Mouse (Mus musculus): ENCODE measurements around the gene Chat. TPM values are rescaled to one million over a fixed set of nuclear protein-coding genes. Genes with fewer than 3 reads are reported as not detected.
"Not testable (repeated sequence)": the region's sequence is repeated elsewhere in the genome, so short reads cannot be mapped to it uniquely, and the experiment has no call there.

Chat gene
- polyA plus RNA-seq, 1 experiment from 2014 or later: 1.3 TPM

GRCm38 (mm10) chr14:32439316-32439715, 26.5 kb downstream of the Chat start:
- ATAC-seq (replicated peaks; ENCODE audit: low FRiP score, low TSS enrichment, low read depth) (peak; percentile 27; the same call in 1 of the 2 replicates), DNase-seq (ENCODE audit: low spot score) (peak; percentile 54)
- no peak overlapping the region for H3K4me2 ChIP-seq (ENCODE audit: low read length)
- H3K4me1 ChIP-seq (replicated peaks; ENCODE audit: control insufficient read depth, insufficient read depth, low read length): 0 out of 2 replicates have a peak, but pooled peaks cover 6% of the 10 kb centered on the region
- H3K36me3 ChIP-seq (ENCODE audit: control insufficient read depth, insufficient read depth, low read length): no peaks in the 10 kb centered on the region
- 32% methylated on average over 5 of the region's 5 CpGs for WGBS
- no peak overlapping the region for H3K4me3 ChIP-seq (ENCODE audit: low read depth, low read length)
- no peaks in the 10 kb centered on the region for H3K9me3 ChIP-seq (ENCODE audit: control insufficient read depth, low read length)
- H3K27ac ChIP-seq (ENCODE audit: low read depth): peak overlapping the region; percentile 87
- H3K27me3 ChIP-seq (replicated peaks; ENCODE audit: control insufficient read depth, insufficient read depth, low read length): no peaks in the 10 kb centered on the region
- no peak overlapping the region for H3K9ac ChIP-seq (ENCODE audit: low read length)

DNA sequence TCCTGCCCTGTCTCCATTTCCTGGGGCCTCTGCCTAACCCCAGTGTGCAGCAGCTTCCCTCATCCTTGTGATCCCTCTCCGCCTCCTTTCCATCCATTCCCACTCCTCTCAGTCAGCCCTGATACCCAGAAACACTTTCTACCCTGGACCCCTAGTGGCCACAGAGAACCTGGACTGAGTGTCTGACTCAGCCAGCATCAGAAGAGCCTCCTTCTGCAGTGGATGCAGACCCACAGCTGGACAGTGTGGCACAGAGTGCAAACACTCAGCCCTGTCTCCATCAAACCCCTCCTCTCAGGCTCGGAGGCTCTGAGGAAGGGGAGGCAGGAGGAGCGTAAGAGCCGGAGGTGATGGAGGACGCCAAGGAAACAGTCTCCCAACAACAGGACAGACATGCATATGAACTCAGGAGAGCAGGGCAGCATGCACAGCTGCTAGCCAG, 28.4 kb downstream of the Chat start:
- H3K4me3 ChIP-seq (ENCODE audit: low read depth, low read length): no peak overlapping the region
- 35% methylated on average over 5 of the region's 5 CpGs for WGBS
- H3K4me2 ChIP-seq (ENCODE audit: low read length): no peak overlapping the region
- H3K27ac ChIP-seq (ENCODE audit: low read depth): 0 out of 2 replicates have a peak overlapping the region, but pooled peaks have one; percentile 27
- DNase-seq (ENCODE audit: low spot score) (peak; percentile 54), ATAC-seq (replicated peaks; ENCODE audit: low FRiP score, low TSS enrichment, low read depth) (0 out of 2 replicates have a peak, but pooled peaks have one; percentile 43)
- peaks cover 4% of the 10 kb centered on the region; the same call in 1 of the 2 replicates for H3K9me3 ChIP-seq (ENCODE audit: control insufficient read depth, low read length)
- no peak overlapping the region for H3K9ac ChIP-seq (ENCODE audit: low read length)
- H3K27me3 ChIP-seq (replicated peaks; ENCODE audit: control insufficient read depth, insufficient read depth, low read length): no peaks in the 10 kb centered on the region
- 0 out of 2 replicates have a peak, but pooled peaks cover 6% of the 10 kb centered on the region for H3K4me1 ChIP-seq (replicated peaks; ENCODE audit: control insufficient read depth, insufficient read depth, low read length)
- no peaks in the 10 kb centered on the region for H3K36me3 ChIP-seq (ENCODE audit: control insufficient read depth, insufficient read depth, low read length)

- Histone ChIP-seq H3K4me1 (replicated peaks; ENCODE audit: control insufficient read depth, insufficient read depth, low read length) (peaks cover 6% of the 10 kb centered on the region; the same call in 1 of the 2 replicates), H3K36me3 (ENCODE audit: control insufficient read depth, insufficient read depth, low read length) (no peaks in the 10 kb centered on the region), H3K4me3 (ENCODE audit: low read depth, low read length) (no peak overlapping the region), H3K27me3 (replicated peaks; ENCODE audit: control insufficient read depth, insufficient read depth, low read length) (no peaks in the 10 kb centered on the region), H3K9me3 (ENCODE audit: control insufficient read depth, low read length) (peaks cover 4% of the 10 kb centered on the region; the same call in 1 of the 2 replicates), H3K9ac (ENCODE audit: low read length) (no peak overlapping the region), H3K4me2 (ENCODE audit: low read length) (no peak overlapping the region), H3K27ac (ENCODE audit: low read depth) (no peak overlapping the region)
- DNase-seq (ENCODE audit: low spot score) (no peak), ATAC-seq (replicated peaks; ENCODE audit: low FRiP score, low TSS enrichment, low read depth) (no peak)
- 27% methylated on average over 8 of the region's 8 CpGs for WGBS
Observed at GRCm38 (mm10) chr14:32429030-32429602, 36.7 kb downstream of the Chat start.

DNA sequence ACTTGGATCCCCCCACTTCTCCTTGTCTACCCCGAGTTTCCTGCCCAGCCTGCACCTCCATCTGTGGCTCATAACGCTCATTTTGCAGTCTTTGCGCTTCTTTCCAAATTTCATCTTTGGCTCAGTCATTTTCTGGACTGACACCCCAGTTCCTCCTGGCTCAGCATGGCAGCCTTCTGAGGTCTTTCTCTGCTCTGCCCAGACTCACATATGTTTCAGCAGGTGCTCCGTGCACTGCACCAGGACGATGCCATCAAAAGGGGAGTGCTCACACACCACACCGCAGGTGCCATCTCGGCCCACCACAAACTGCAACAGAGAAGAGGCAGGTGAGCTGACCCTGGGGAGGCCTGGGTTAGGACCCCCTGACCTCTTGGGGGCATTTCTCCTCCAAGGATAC, 41.8 kb downstream of the Chat start:
- Histone ChIP-seq H3K4me1 (replicated peaks; ENCODE audit: control insufficient read depth, insufficient read depth, low read length) (peaks cover 6% of the 10 kb centered on the region; the same call in 1 of the 2 replicates), H3K4me3 (ENCODE audit: low read depth, low read length) (no peak overlapping the region), H3K36me3 (ENCODE audit: control insufficient read depth, insufficient read depth, low read length) (no peaks in the 10 kb centered on the region), H3K9ac (ENCODE audit: low read length) (no peak overlapping the region), H3K4me2 (ENCODE audit: low read length) (no peak overlapping the region), H3K27ac (ENCODE audit: low read depth) (no peak overlapping the region), H3K9me3 (ENCODE audit: control insufficient read depth, low read length) (no peaks in the 10 kb centered on the region), H3K27me3 (replicated peaks; ENCODE audit: control insufficient read depth, insufficient read depth, low read length) (no peaks in the 10 kb centered on the region)
- DNase-seq (ENCODE audit: low spot score) (no peak), ATAC-seq (replicated peaks; ENCODE audit: low FRiP score, low TSS enrichment, low read depth) (no peak)
- 90% methylated on average over 7 of the region's 7 CpGs for WGBS

GRCm38 (mm10) chr14:32418747-32419146, 47.0 kb downstream of the Chat start:
- WGBS: 73% methylated on average over 11 of the region's 11 CpGs

DNA sequence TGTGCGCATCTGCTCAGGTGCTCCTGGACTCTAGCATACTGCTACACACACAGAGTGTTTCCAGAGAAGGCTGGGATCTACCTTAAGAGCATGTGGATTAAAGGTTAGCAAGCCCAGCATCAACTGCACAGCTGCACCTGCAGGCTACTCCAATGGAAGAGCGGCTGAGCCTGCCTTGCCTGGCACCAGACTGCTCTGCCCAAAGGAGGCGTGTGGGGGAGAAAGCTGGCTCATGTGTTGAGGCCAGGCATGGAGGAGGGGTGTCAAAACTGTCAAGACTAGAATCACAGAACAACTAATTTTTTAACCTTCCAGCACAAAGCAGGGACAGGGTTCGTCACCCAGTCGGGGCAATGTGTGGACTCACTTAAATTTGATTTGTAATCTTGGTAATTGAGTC, 53.7 kb downstream of the Chat start:
- no peaks in the 10 kb centered on the region for H3K36me3 ChIP-seq (ENCODE audit: control insufficient read depth, insufficient read depth, low read length)
- H3K27ac ChIP-seq (ENCODE audit: low read depth): no peak overlapping the region
- 0 out of 2 replicates have a peak, but pooled peaks cover 2% of the 10 kb centered on the region for H3K9me3 ChIP-seq (ENCODE audit: control insufficient read depth, low read length)
- no peaks in the 10 kb centered on the region for H3K4me1 ChIP-seq (replicated peaks; ENCODE audit: control insufficient read depth, insufficient read depth, low read length)
- H3K4me3 ChIP-seq (ENCODE audit: low read depth, low read length): no peak overlapping the region
- no peak overlapping the region for H3K4me2 ChIP-seq (ENCODE audit: low read length)
- no peak for DNase-seq (ENCODE audit: low spot score)
- no peak for ATAC-seq (replicated peaks; ENCODE audit: low FRiP score, low TSS enrichment, low read depth)
- H3K27me3 ChIP-seq (replicated peaks; ENCODE audit: control insufficient read depth, insufficient read depth, low read length): no peaks in the 10 kb centered on the region
- H3K9ac ChIP-seq (ENCODE audit: low read length): no peak overlapping the region
- WGBS: 73% methylated on average over 5 of the region's 5 CpGs

More at GRCm38 (mm10) chr14:32418747-32419146, 47.0 kb downstream of the Chat start:
- no peak overlapping the region for H3K4me2 ChIP-seq (ENCODE audit: low read length)
- no peak overlapping the region for H3K27ac ChIP-seq (ENCODE audit: low read depth)
- 0 out of 2 replicates have a peak, but pooled peaks cover 2% of the 10 kb centered on the region for H3K9me3 ChIP-seq (ENCODE audit: control insufficient read depth, low read length)
- no peaks in the 10 kb centered on the region for H3K36me3 ChIP-seq (ENCODE audit: control insufficient read depth, insufficient read depth, low read length)
- DNase-seq (ENCODE audit: low spot score) (no peak), ATAC-seq (replicated peaks; ENCODE audit: low FRiP score, low TSS enrichment, low read depth) (no peak)
- H3K9ac ChIP-seq (ENCODE audit: low read length): no peak overlapping the region
- H3K4me1 ChIP-seq (replicated peaks; ENCODE audit: control insufficient read depth, insufficient read depth, low read length): no peaks in the 10 kb centered on the region
- no peak overlapping the region for H3K4me3 ChIP-seq (ENCODE audit: low read depth, low read length)
- no peaks in the 10 kb centered on the region for H3K27me3 ChIP-seq (replicated peaks; ENCODE audit: control insufficient read depth, insufficient read depth, low read length)

- H3K9ac ChIP-seq (ENCODE audit: low read length): no peak overlapping the region
- no peaks in the 10 kb centered on the region for H3K36me3 ChIP-seq (ENCODE audit: control insufficient read depth, insufficient read depth, low read length)
- no peaks in the 10 kb centered on the region for H3K9me3 ChIP-seq (ENCODE audit: control insufficient read depth, low read length)
- no peak overlapping the region for H3K4me3 ChIP-seq (ENCODE audit: low read depth, low read length)
- no peaks in the 10 kb centered on the region for H3K27me3 ChIP-seq (replicated peaks; ENCODE audit: control insufficient read depth, insufficient read depth, low read length)
- WGBS: 88% methylated on average over 5 of the region's 5 CpGs
- H3K4me1 ChIP-seq (replicated peaks; ENCODE audit: control insufficient read depth, insufficient read depth, low read length): no peaks in the 10 kb centered on the region
- H3K4me2 ChIP-seq (ENCODE audit: low read length): no peak overlapping the region
- H3K27ac ChIP-seq (ENCODE audit: low read depth): no peak overlapping the region
- ATAC-seq (replicated peaks; ENCODE audit: low FRiP score, low TSS enrichment, low read depth): no peak
- DNase-seq (ENCODE audit: low spot score): no peak
Observed at GRCm38 (mm10) chr14:32410084-32410483, 55.7 kb downstream of the Chat start.

DNA sequence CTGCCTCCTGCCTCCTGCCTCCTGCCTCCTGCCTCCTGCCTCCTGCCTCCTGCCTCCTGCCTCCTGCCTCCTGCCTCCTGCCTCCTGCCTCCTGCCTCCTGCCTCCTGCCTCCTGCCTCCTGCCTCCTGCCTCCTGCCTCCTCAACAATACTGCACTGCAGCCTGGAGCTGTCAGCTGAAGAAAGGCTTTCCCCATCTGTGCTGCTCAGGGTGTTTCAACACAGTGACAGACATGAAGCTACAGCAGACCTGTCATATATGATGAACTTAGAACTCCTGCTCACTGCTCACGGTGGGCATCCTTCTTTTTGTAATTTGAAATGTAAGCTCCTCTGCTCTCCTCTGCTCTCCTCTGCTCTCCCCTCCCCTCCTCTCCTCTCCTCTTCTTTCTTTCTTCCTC, 60.4 kb downstream of the Chat start:
- not testable (repeated sequence) for DNase-seq (ENCODE audit: low spot score); H3K4me1 ChIP-seq (replicated peaks; ENCODE audit: control insufficient read depth, insufficient read depth, low read length); ATAC-seq (replicated peaks; ENCODE audit: low FRiP score, low TSS enrichment, low read depth); H3K9me3 ChIP-seq (ENCODE audit: control insufficient read depth, low read length); H3K27me3 ChIP-seq (replicated peaks; ENCODE audit: control insufficient read depth, insufficient read depth, low read length); H3K4me3 ChIP-seq (ENCODE audit: low read depth, low read length); H3K4me2 ChIP-seq (ENCODE audit: low read length); H3K27ac ChIP-seq (ENCODE audit: low read depth); H3K36me3 ChIP-seq (ENCODE audit: control insufficient read depth, insufficient read depth, low read length); H3K9ac ChIP-seq (ENCODE audit: low read length)
- 50% methylated on average over 1 of the region's 1 CpGs for WGBS

DNA sequence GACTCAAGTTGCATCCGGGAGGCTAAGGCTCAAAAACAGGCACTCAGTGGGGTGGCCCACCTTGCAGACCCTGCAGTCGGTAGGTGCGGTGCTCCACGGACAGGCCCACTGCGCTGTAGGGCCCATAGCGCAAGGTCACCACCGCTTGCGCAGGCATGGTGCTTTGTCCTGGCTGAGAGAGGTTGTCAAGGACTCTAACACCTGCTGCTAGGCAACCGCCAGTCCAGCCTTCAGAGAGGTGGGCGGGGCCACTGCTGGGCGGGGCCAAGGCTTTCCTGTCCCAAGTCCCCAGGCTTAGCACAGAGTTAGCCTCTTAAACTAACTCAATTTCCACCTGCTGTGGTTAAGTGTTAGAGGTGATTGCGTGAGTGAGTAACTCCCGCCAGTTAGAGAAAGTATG, 77.6 kb downstream of the Chat start, which contains the start of gene 1700024G13Rik:
Gene 1700024G13Rik (minus strand): TSS at position 196 of the 400 bp plus-strand sequence.
- Histone ChIP-seq H3K4me1 (replicated peaks; ENCODE audit: control insufficient read depth, insufficient read depth, low read length) (0 out of 2 replicates have a peak, but pooled peaks cover 4% of the 10 kb centered on the region), H3K27me3 (replicated peaks; ENCODE audit: control insufficient read depth, insufficient read depth, low read length) (no peaks in the 10 kb centered on the region), H3K4me3 (ENCODE audit: low read depth, low read length) (no peak within 1 kb of the TSS), H3K27ac (ENCODE audit: low read depth) (no peak within 1 kb of the TSS), H3K9me3 (ENCODE audit: control insufficient read depth, low read length) (no peaks in the 10 kb centered on the region), H3K36me3 (ENCODE audit: control insufficient read depth, insufficient read depth, low read length) (no peaks in the 10 kb centered on the region), H3K4me2 (ENCODE audit: low read length) (no peak within 1 kb of the TSS), H3K9ac (ENCODE audit: low read length) (no peak within 1 kb of the TSS)
- ATAC-seq (replicated peaks; ENCODE audit: low FRiP score, low TSS enrichment, low read depth) (peak; percentile 85), DNase-seq (ENCODE audit: low spot score) (peak; percentile 79)
- 2% methylated on average over 13 of the region's 13 CpGs for WGBS

Measured in intestine, embryonic 14.5 days (tissue).